Mouse (Mus musculus) limb, embryonic 11.5 days (tissue): Measurements from ENCODE around the gene Ubb. TPM values are rescaled to one million over a fixed set of nuclear protein-coding genes. Genes with fewer than 3 reads are reported as not detected.

Experiments
- polyA plus RNA-seq: library from polyadenylated mRNA; unstranded; fragments of >200 nt; fragmentation: Nextera tagmentation; extraction: Ambion mirVana; gene quantifications from 2 replicates; pipeline ENCODE4 v1.2.1, GENCODE M21; 2014

Ubb gene
- polyA plus RNA-seq, 1 experiment from 2014 or later = 3,837 TPM

Other genes starting within 250 kb of the Ubb start
- 12.5 and 13.7 TPM in 2 replicates for gene Pigl, start 92.7 kb upstream of the Ubb start, polyA plus RNA-seq
- 170 and 185 TPM in 2 replicates for gene Ncor1, start 92.6 kb upstream of the Ubb start, polyA plus RNA-seq
- 47.8 and 53.8 TPM in 2 replicates for gene Cenpv, start 11.9 kb upstream of the Ubb start, polyA plus RNA-seq
- gene Trpv2, start 23.3 kb downstream of the Ubb start, polyA plus RNA-seq = 0.69 and 1.4 TPM in 2 replicates
- gene Lrrc75a, start 97.4 kb downstream of the Ubb start, polyA plus RNA-seq = 20.6 TPM in 2 replicates
- gene Mmgt2, start 97.5 kb downstream of the Ubb start, polyA plus RNA-seq = 54.1 and 60.7 TPM in 2 replicates
- gene Zfp287, start 180.7 kb downstream of the Ubb start, polyA plus RNA-seq = 13.1 and 16.3 TPM in 2 replicates
- 0.99 TPM in 1 of 2 replicates, not detected in the other for gene Gm10428, start 201.9 kb downstream of the Ubb start, polyA plus RNA-seq
- gene Zfp286, start 238.3 kb downstream of the Ubb start, polyA plus RNA-seq = 33.8 and 36.1 TPM in 2 replicates